Mouse (Mus musculus) liver, embryonic 14.5 days (tissue): ENCODE data around the gene S100a1.

Experiments used
- CTCF ChIP-seq: IDR thresholded peaks from 2 replicates; pipeline ENCODE4 v1.5.1; 2016; ENCODE audit warnings: antibody characterized with exemption, low read depth, control low read depth
- EP300 ChIP-seq: IDR thresholded peaks from 2 replicates; pipeline ENCODE4 v1.6.1; 2016; ENCODE audit warnings: antibody characterized with exemption, low read depth

GRCm38 (mm10) chr3:90464552-90465080 is 49.6 kb downstream of the S100a1 start:
- TF ChIP-seq CTCF = no peak
- TF ChIP-seq EP300 = no peak
